Mouse (Mus musculus) stomach, postnatal 0 days (tissue): ENCODE data around the gene Tnfrsf4.

Experiments
- CTCF ChIP-seq: IDR thresholded peaks from 2 replicates; pipeline ENCODE4 v1.5.1; 2016; ENCODE audit warnings: antibody characterized with exemption, low read depth, mild to moderate bottlenecking, moderate library complexity
- EP300 ChIP-seq: optimal IDR thresholded peaks from 2 replicates; pipeline ENCODE3; 2016; ENCODE audit warnings: antibody characterized with exemption

DNA sequence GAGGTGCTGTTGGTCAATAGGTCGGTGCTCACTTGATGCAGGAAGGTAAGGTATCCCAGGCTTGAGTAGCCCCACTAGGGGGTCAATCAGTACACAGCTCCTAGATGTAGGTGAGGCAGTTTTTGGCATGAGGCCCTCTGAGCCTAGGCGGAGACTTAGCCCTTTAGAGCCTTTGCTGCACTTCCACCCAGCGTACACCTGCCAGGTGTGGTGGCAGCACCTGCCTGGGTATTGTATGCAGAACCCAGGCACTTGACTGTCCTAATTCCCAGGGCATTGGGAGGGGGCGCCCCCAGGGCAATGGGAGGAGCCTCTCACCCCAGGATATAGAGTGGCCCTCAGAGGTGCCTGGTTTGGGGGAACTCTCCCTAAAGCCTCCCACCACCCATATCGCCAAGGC is 41.5 kb downstream of the Tnfrsf4 start:
- TF ChIP-seq CTCF: peak; percentile 50
- no peak for TF ChIP-seq EP300
